Mouse (Mus musculus): ENCODE measurements around the gene Abcc3. TPM values are rescaled to one million over a fixed set of nuclear protein-coding genes. Genes with fewer than 3 reads are reported as not detected.
A peak's percentile ranks its signal among the peaks of the same experiment; 100 is the strongest.

Abcc3 gene
- polyA plus RNA-seq, 1 experiment from 2014 or later = 8.7 TPM

DNA sequence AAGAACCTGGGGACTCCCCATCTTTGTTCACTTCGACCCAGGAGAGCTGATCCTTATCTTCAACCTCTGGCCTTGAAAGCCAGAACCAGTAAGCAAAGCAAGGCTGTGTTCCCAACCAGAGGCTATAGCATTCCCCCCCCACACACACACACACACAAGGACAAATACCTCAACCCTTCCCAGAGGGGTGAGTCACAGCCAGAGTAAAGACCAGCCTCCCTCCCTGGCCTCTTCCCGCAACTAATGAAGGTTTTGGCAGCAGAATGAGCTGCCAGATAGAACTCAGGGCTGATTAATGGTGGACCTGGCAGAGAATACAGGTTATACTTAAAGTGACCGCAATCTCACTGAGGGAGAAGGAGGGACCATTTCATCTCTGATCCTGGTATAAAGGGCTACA, 46.2 kb downstream of the Abcc3 start:
- Histone ChIP-seq H3K9ac (replicated peaks; ENCODE audit: low read depth) (no peak overlapping the region), H3K4me3 (ENCODE audit: low read depth, low read length) (no peak overlapping the region), H3K4me1 (ENCODE audit: insufficient read depth, low read depth, low read length) (peaks cover 21% of the 10 kb centered on the region), H3K9me3 (ENCODE audit: low read length) (no peaks in the 10 kb centered on the region), H3K36me3 (ENCODE audit: insufficient read depth, low read length) (no peaks in the 10 kb centered on the region), H3K4me2 (replicated peaks; ENCODE audit: low read depth, low read length) (no peak overlapping the region), H3K27me3 (replicated peaks; ENCODE audit: insufficient read depth, low read length) (no peaks in the 10 kb centered on the region), H3K27ac (ENCODE audit: low read length) (peak overlapping the region; percentile 63)
- ATAC-seq (peak; percentile 86), DNase-seq (ENCODE audit: low spot score) (peak; percentile 89)
- WGBS = 14% methylated on average over 3 of the region's 3 CpGs
- peak; percentile 82 for TF ChIP-seq EP300 (IDR thresholded peaks at IDR 0.05)
- TF ChIP-seq CTCF (IDR thresholded peaks at IDR 0.05) = no peak

DNA sequence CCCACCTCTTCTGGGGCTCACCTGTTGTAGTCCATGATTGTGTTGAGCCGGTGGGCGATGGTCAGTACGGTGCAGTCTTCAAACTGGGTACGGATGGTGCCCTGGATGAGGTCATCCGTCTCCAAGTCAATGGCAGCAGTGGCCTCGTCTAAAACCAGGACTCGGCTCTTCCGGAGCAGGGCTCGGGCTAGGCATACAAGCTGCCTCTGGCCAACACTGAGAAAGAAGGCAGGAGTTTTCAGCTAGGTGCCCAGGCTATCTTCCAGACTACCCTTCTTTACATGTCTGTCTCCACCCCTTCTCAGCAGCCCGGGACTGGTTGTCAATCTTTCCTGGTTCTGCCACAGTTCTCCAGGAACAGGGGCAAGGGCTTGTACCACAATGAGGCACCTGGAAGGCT, 46.9 kb downstream of the Abcc3 start:
- H3K9me3 ChIP-seq (ENCODE audit: low read length) = no peaks in the 10 kb centered on the region
- no peak overlapping the region for H3K4me3 ChIP-seq (ENCODE audit: low read depth, low read length)
- ATAC-seq (no peak), DNase-seq (ENCODE audit: low spot score) (no peak)
- H3K9ac ChIP-seq (replicated peaks; ENCODE audit: low read depth) = no peak overlapping the region
- H3K27ac ChIP-seq (ENCODE audit: low read length) = peak overlapping the region; percentile 45
- 66% methylated on average over 10 of the region's 10 CpGs for WGBS
- H3K27me3 ChIP-seq (replicated peaks; ENCODE audit: insufficient read depth, low read length) = no peaks in the 10 kb centered on the region
- H3K4me2 ChIP-seq (replicated peaks; ENCODE audit: low read depth, low read length) = no peak overlapping the region
- TF ChIP-seq CTCF (IDR thresholded peaks at IDR 0.05) = no peak
- TF ChIP-seq EP300 (IDR thresholded peaks at IDR 0.05) = no peak
- H3K4me1 ChIP-seq (ENCODE audit: insufficient read depth, low read depth, low read length) = peaks cover 21% of the 10 kb centered on the region
- no peaks in the 10 kb centered on the region for H3K36me3 ChIP-seq (ENCODE audit: insufficient read depth, low read length)

DNA sequence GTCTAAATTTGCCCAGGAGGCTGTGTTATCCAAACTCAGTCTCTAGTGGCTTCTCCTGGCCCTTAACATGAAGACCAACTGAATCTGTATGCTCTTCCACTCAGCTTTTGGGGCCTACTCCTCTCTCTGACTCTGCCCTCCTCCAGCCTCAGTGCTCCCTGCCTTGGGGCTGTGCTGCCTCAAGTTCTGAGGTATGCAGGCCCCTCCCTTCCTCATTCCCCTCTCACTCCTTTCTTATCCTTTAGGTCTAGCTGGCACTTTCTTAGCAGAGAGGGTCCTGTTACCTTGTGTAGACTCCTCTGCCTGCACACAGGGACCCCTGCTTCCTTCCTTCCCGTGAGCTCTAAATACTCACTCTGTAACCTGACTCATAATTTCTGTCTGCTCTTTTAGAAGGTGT, 48.3 kb downstream of the Abcc3 start:
- no peak for ATAC-seq
- Histone ChIP-seq H3K9ac (replicated peaks; ENCODE audit: low read depth) (no peak overlapping the region), H3K36me3 (ENCODE audit: insufficient read depth, low read length) (no peaks in the 10 kb centered on the region), H3K27ac (ENCODE audit: low read length) (no peak overlapping the region), H3K4me2 (replicated peaks; ENCODE audit: low read depth, low read length) (no peak overlapping the region), H3K4me3 (ENCODE audit: low read depth, low read length) (no peak overlapping the region), H3K4me1 (ENCODE audit: insufficient read depth, low read depth, low read length) (peaks cover 21% of the 10 kb centered on the region), H3K9me3 (ENCODE audit: low read length) (no peaks in the 10 kb centered on the region), H3K27me3 (replicated peaks; ENCODE audit: insufficient read depth, low read length) (no peaks in the 10 kb centered on the region)
- DNase-seq (ENCODE audit: low spot score) = no peak
- 41% methylated on average over 1 of the region's 1 CpGs for WGBS
- TF ChIP-seq CTCF (IDR thresholded peaks at IDR 0.05) = no peak
- no peak for TF ChIP-seq EP300 (IDR thresholded peaks at IDR 0.05)

DNA sequence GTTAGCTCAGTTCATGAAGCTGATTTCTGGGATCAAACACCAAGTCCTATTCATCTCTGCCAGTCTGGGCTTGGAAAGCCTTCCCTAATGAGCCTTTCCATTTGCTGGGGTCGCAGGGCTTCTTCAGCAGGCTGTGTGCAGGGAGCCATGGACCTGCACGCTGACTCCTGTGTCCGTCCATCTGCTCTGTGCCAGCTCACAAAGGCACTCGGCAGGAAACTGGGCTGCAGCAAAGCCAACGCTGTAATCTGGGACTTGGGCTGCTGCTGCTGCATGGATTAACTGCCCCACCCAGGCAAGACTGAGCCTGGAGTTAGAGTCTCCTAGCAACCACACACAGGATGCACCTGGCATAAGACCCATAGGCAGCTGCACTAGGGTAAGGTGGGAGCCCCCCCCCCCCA, 48.8 kb downstream of the Abcc3 start:
- peaks cover 21% of the 10 kb centered on the region for H3K4me1 ChIP-seq (ENCODE audit: insufficient read depth, low read depth, low read length)
- no peaks in the 10 kb centered on the region for H3K27me3 ChIP-seq (replicated peaks; ENCODE audit: insufficient read depth, low read length)
- ATAC-seq = no peak
- no peak overlapping the region for H3K4me3 ChIP-seq (ENCODE audit: low read depth, low read length)
- peaks cover under 1% of the 10 kb centered on the region; the same call in 1 of the 2 replicates for H3K36me3 ChIP-seq (ENCODE audit: insufficient read depth, low read length)
- H3K27ac ChIP-seq (ENCODE audit: low read length) = no peak overlapping the region
- no peaks in the 10 kb centered on the region for H3K9me3 ChIP-seq (ENCODE audit: low read length)
- no peak for DNase-seq (ENCODE audit: low spot score)
- WGBS = 47% methylated on average over 5 of the region's 5 CpGs
- no peak overlapping the region for H3K4me2 ChIP-seq (replicated peaks; ENCODE audit: low read depth, low read length)
- H3K9ac ChIP-seq (replicated peaks; ENCODE audit: low read depth) = no peak overlapping the region
- no peak for TF ChIP-seq CTCF (IDR thresholded peaks at IDR 0.05)

DNA sequence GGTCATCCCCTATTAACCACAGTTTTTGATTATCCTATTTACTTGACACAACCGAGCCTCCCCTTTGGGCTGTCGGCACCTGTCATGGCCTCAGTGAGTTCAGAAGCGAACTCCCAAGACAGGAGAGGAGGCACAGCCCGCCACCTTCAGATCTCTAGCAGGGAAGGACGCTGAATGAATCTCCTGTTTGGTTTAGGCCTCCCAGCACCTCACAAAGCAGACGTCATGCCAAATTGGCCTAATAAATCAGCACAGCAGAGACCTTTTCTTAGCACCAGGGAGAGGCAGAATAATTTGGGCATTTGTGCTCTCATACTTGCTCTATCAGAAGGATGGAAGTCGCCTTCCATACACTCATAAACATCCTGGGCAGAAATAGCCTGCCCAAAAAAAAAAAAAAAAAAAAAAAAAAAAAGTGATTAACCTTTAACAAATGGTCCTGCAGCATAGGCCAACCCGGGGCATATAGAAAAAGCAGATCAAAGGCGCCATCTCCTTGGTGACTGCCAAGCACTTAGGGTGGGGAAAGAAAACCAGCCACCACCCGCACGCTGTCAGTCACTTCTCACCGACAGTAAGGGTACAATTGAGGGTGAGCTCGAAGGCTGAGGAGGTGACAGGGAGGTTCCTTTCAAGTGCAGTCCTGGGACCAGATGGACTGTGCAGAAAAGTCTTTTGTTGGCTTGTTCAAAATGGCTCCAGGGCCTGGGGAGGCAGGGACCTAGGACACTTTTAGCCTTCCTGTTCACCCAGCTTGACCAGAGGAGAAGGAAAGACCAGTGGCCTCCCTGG, 50.5 kb downstream of the Abcc3 start:
- H3K4me1 ChIP-seq (ENCODE audit: insufficient read depth, low read depth, low read length) = peaks cover 21% of the 10 kb centered on the region
- ATAC-seq (no peak), DNase-seq (ENCODE audit: low spot score) (no peak)
- H3K27me3 ChIP-seq (replicated peaks; ENCODE audit: insufficient read depth, low read length) = no peaks in the 10 kb centered on the region
- H3K4me2 ChIP-seq (replicated peaks; ENCODE audit: low read depth, low read length) = no peak overlapping the region
- peak overlapping the region; percentile 90 for H3K27ac ChIP-seq (ENCODE audit: low read length)
- H3K36me3 ChIP-seq (ENCODE audit: insufficient read depth, low read length) = peaks cover 7% of the 10 kb centered on the region; the same call in 1 of the 2 replicates
- no peak overlapping the region for H3K9ac ChIP-seq (replicated peaks; ENCODE audit: low read depth)
- no peaks in the 10 kb centered on the region for H3K9me3 ChIP-seq (ENCODE audit: low read length)
- 25% methylated on average over 13 of the region's 13 CpGs for WGBS
- TF ChIP-seq CTCF (IDR thresholded peaks at IDR 0.05) = no peak
- no peak for TF ChIP-seq EP300 (IDR thresholded peaks at IDR 0.05)
- no peak overlapping the region for H3K4me3 ChIP-seq (ENCODE audit: low read depth, low read length)

DNA sequence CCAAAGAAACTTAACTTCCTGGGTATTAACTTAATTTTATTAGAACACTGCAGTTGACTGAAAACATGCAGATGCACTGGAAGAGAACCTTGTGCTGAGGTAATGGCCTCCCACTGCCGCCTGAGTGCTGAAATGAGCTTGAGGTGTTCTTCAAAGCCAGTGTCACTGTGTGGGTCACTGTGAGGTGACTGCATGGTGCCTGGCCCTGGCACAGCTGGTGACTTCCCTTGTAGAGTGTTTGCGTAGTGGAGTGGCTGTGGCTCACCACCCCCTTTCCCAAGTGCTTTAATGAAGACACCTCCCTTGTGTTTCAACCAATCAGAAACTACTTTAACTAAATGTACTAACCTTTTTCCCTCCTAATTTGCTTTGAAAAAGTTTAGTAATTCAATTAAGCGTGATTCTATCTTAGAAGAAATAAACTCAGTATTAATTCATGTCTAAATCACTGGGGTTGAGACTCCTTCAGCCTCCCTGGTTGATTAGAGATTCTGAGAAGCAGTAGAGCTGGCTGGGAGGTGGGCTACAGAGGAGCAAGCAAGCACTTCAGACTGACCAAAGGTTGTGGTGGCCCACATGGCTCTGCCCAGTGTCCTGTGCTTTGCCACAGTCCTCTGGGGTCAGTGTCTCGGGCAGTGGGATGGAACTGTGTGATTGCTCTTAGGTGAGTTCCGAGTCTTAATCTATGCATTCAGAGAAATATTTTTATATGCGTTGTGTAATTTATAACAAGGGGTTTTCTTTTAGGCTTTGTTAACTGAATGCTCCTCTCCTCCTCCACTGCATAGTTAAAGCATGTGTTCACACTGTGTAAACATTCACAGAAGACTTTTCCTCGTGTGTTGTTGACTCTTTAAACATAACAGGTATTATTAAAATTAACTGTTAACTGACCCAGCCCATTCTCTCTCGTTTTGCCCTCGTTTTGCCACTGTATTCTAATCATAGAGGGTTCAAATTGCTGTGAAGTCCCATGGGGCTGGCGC, 51.6 kb downstream of the Abcc3 start:
- peaks cover 7% of the 10 kb centered on the region; the same call in 1 of the 2 replicates for H3K36me3 ChIP-seq (ENCODE audit: insufficient read depth, low read length)
- ATAC-seq = peak; percentile 90
- WGBS = 47% methylated on average over 10 of the region's 10 CpGs

More for the DNA sequence above, 51.6 kb downstream of the Abcc3 start:
- Histone ChIP-seq H3K9me3 (ENCODE audit: low read length) (no peaks in the 10 kb centered on the region), H3K27ac (ENCODE audit: low read length) (peak overlapping the region; percentile 93), H3K4me3 (ENCODE audit: low read depth, low read length) (no peak overlapping the region), H3K4me2 (replicated peaks; ENCODE audit: low read depth, low read length) (peak overlapping the region; percentile 30; the same call in 1 of the 2 replicates), H3K4me1 (ENCODE audit: insufficient read depth, low read depth, low read length) (peaks cover 11% of the 10 kb centered on the region), H3K27me3 (replicated peaks; ENCODE audit: insufficient read depth, low read length) (no peaks in the 10 kb centered on the region), H3K9ac (replicated peaks; ENCODE audit: low read depth) (no peak overlapping the region)
- TF ChIP-seq CTCF (IDR thresholded peaks at IDR 0.05) (no peak), EP300 (IDR thresholded peaks at IDR 0.05) (peak; percentile 71; the same call in 1 of the 2 replicates)
- peak; percentile 93 for DNase-seq (ENCODE audit: low spot score)
